Mouse (Mus musculus) left cerebral cortex, postnatal 14 days (tissue): ENCODE measurements around the gene Cbr2. TPM values are rescaled to one million over a fixed set of nuclear protein-coding genes. Genes with fewer than 3 reads are reported as not detected.

ENCODE experiments used
- DNase-seq, 2 experiments: peaks; one replicate each; pipeline ENCODE4 v3.0.0; 2021 to 2022; ENCODE audit warnings: low spot score in 2 of 2, mixed read lengths in 1 of 2
- intact Hi-C: fragments of 180-260 bp; cut with DNase I; formaldehyde crosslinking; loops from one replicate; pipeline ENCODE4 v1.15.1; 2025
- total RNA-seq, 2 experiments: library from RNA; stranded (reverse); gene quantifications; 2 replicates each; pipeline ENCODE4 v1.2.3; 2021

Gene Cbr2
- total RNA-seq, 2 experiments from 2014 or later: 1.5 to 3.0 TPM

- DNase-seq: no peak
Measured at GRCm38 (mm10) chr11:120714546-120714945, 17.4 kb downstream of the Cbr2 start.

GRCm38 (mm10) chr11:120713580-120714518 lies 18.1 kb downstream of the Cbr2 start, which contains the start of the genes Cenpx and Lrrc45:
Cenpx (minus strand) TSS chr11:120713738.
Lrrc45 (plus strand) TSS chr11:120713925.
- DNase-seq: peak; percentile 98 to 99
- intact Hi-C loops: loop anchor here (2.0 to 5.0 kb wide), 2 partner anchors 55 to 87 kb away; partner anchors contain the start of gene Sirt7

More at GRCm38 (mm10) chr11:120714546-120714945, 17.4 kb downstream of the Cbr2 start:
- intact Hi-C loops: loop anchor here (5.0 kb wide), 1 partner anchor 87 kb away; the partner anchor contains the start of gene Sirt7

DNA sequence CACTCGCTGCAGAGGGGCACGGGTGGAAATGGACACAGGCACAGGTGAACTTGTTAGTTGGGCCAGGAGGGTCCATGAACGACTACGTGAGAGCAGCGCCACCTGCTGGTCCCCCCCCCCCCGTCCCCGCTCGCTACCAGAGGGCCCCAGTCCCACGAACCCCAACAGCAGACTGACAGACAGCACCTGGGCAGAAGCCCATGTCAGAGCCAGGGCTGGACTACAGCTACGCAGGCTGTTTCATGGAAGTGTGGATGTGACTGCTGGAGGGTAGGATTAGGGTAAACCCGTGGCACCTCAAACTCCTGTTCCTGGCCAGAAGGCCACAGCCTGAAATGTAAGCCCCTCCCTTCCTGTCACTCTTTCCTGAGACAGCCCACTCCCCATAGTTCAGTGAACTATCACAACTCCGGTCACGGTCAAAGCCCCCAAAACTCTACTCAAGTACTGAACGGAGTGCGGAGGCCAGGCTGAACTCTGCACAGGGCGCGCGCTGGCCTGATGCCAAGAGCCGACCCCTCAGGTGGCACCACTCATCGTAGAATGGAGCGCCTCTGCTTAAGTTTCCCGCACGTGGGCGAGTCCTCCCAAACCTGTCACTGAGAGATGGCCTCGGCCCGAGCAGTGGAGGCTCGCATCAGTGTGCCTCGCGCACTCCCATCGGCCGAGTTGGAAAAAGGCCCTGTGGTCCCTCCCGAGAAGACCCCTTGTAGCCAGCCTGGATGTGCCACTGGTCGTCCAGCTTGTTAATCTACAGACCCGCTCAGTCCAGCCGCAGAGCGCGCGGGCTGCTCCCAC lies 18.9 kb downstream of the Cbr2 start:
- intact Hi-C loops: loop anchor here (2.0 to 5.0 kb wide), 2 partner anchors 54 to 86 kb away; partner anchors contain the start of gene Sirt7
- DNase-seq: peak; percentile 39 to 57

GRCm38 (mm10) chr11:120711980-120712604 lies 19.8 kb downstream of the Cbr2 start:
- intact Hi-C loops: loop anchor here (2.0 to 5.0 kb wide), 2 partner anchors 53 to 85 kb away; partner anchors contain the start of gene Sirt7
- no peak for DNase-seq

DNA sequence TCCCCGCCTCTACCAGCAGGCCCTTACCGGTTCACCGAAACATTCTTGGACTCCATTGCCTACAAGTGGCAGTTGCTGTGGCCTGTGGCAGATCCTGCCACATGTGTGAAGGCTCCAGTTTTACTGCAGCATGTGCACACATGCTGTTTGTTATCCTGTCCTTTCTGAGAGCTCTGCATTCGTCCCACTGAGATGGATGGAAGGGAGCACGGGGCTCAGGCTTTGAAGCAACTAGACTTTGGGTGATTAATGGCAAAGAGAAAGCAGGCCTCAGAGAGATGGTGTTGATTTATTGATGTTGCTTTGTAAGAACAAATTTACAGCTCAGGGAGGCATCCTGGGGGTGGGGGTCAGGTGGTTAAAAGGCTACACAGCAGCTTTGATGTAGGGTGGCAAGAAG lies 21.2 kb downstream of the Cbr2 start:
- intact Hi-C loops: loop anchor here (5.0 kb wide), 1 partner anchor 83 kb away; the partner anchor contains the start of gene Sirt7
- no peak for DNase-seq

DNA sequence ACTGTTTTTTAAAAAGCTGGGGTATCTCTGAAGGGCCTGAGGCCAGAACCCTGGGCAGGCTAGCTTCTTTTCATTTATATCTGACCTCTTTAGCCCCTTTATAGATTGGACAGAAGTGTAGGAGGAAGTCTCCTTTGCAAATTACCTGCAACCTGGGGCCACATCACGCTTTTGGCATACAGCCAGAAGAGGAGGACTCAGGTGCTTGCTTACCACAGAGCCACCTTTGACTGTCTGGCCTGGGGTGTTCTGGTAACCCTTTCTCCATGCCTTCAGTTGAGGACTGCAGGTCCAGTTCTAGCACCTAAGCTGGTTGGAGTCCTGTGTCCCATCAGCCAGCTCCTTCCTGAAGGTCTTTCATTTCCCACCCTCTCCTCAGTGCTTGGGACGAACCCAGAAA lies 22.4 kb downstream of the Cbr2 start:
- DNase-seq: no peak
- intact Hi-C loops: no loop called here

- intact Hi-C loops: no loop called here
- DNase-seq: no peak
Measured at GRCm38 (mm10) chr11:120707969-120708368, 23.9 kb downstream of the Cbr2 start.

GRCm38 (mm10) chr11:120707225-120707624 lies 24.7 kb downstream of the Cbr2 start:
- intact Hi-C loops: no loop called here
- no peak for DNase-seq

DNA sequence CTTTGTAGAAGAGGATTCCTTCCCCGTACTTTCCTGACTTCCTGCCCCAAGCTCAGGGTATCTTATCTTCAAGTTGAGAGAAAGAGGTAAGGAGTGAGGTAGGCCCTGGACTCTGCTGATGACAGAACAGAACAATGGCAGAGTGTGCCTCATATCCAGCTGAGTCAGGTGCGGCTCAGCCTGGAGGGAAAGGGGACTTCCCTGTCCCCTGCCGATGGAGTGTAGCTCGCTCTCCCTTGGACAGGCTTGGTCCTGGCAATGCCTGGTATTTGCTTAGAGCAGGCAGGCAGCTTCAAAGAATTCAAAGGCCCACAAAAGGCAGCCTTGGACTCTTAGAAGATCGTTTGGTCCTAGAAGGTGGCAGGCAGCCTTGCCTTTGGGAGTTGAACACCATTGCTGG lies 25.8 kb downstream of the Cbr2 start:
- intact Hi-C loops: no loop called here
- no peak for DNase-seq

DNA sequence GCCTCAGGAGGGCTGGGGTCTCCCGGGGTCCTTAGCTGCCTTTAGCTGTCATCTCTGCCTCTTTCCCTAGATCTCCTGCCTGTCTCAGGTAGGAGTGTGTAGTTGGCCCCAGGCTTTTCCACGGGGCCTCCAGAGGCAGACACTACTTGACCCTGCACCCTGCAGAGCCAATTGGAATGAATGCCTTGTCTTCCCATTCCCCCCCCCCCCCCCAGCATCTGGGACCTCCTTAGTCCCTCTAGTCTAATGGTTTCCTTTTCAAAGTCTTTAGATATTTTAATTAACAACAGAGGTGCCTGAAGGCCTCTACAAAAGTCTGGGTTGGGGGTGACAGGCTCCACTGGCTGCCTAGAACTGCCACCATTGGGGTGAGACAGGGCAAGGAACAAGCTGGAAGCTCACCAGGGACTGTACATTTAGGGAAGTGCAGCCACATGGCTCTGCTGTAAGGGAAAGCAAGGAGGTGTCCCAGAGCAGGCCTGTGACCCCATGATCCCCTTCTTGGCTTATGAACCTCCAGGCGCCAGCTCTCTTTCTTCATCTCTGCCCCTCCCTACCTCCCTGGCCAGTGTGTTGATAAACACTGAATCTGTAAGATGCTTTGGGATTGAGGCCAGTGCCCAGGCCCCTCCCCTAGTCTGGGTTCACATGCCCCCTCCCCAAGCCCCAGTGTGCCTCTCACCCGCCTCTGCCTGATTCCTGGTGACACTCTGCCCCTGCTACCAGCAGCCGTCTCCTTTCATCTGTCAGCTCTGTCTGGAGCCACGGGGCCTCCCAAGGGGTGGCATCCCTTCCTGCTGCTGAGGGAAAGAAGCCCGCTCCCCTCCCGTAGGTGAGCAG lies 27.2 kb downstream of the Cbr2 start:
- intact Hi-C loops: no loop called here
- DNase-seq: no peak

DNA sequence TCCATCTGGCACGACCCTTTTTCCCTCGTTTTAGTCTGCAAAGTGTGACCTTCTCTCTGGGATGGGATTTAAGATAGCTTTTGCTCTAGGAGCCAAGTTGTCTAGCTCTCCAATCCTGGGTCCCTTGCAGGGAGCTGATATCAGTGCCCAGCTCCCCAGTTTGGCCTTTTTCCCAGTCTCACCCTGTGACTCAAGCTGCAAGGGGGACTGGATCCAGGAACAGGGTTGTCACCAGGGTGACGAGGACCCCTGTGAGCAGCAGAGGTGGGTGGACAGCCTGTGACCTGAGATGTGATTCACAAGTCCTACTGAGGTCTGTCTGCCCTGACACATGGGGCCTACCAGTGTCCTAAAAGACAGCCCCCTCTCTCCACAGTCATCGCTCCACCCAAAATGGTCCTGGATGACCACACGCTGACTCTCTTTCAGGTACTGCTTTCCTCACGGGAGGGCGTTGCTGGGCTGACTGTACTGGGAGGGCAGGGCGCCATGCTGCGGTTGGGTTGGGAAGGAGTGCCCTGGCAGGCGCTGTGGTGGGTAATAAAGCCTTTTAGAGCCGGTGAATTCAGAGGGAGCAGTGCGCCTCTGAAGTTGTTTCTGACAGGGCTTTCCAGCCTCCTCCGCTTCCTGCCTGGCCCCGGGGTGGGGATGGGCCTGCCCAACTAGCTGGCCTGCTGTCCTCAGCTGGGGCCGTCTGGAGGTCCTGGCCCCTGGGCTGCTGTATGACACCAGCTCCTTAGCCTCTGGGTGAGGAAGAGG lies 28.0 kb downstream of the Cbr2 start:
- DNase-seq: no peak
- intact Hi-C loops: no loop called here

GRCm38 (mm10) chr11:120697741-120698140 lies 34.2 kb downstream of the Cbr2 start:
- intact Hi-C loops: no loop called here
- DNase-seq: no peak

- intact Hi-C loops: no loop called here
- DNase-seq: no peak
Measured at GRCm38 (mm10) chr11:120696568-120696967, 35.3 kb downstream of the Cbr2 start.

GRCm38 (mm10) chr11:120695641-120696040 lies 36.3 kb downstream of the Cbr2 start:
- DNase-seq: no peak
- intact Hi-C loops: no loop called here

GRCm38 (mm10) chr11:120695184-120695583 lies 36.7 kb downstream of the Cbr2 start:
- intact Hi-C loops: no loop called here
- DNase-seq: no peak

DNA sequence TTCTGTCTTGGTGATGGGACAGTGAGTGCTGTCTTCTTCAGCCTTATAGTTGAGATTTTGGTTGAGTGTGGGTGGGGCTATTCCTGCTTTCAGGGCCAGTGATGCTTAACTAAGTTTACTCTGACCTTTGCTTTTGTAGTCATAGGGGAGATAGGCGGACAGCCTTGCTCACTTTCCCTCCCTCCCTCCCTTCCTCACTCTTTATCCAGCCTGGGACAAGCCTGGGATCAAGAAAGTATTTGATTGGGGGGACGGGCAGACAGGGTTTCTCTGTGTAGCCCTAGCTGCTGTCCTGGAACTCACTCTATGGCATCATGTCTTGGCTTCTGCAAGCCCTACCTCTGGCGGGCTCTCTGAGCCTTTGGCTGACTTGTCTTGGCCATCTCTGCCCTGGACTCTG lies 38.5 kb downstream of the Cbr2 start:
- no peak for DNase-seq
- intact Hi-C loops: no loop called here

DNA sequence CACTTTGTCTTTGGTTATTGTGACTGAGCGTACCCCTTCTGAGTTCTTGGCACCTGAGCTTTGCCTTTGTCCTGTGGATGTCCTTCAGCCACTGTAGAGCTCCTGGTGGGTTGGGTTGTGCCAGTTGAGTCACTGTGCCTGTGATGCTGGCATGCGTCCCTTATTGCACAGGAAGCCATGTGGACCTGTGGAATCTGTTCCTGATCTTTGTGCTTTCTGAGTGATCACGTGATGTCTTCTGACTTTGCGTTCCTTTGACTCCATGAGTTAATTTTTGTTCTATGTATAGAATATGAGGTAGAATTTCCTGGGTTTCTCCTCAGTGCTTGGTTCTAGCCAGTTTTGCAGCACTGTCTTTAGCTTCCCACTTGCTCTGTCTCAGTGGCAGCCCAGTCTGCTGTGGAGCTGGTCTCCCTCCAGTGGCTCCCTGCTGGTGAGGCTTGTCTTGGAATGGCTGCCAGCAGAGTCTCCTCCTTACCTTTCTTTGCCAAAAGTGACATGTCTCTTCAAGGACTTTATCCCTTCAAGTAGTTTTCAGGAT lies 39.4 kb downstream of the Cbr2 start:
- DNase-seq: peak; percentile 32 to 65

DNA sequence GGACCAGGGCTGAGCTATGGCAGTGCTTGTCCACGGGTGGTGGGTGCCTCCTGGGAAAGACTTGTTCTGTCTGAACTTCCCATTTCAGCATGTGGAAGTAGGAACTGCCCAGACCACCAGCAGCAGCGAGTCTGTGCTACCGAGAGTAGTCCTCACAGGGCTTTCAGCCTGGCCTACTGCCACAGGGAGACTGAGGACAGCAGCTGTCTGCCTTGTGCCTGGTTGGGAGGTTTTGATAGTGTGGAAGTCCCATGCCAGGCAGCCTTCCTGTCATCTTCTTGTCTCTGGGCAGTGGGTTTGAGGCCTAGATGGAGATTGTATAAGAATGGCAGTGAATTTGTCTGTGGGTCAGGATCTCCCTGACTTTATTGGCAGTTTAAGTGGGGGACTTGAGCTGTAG lies 42.5 kb downstream of the Cbr2 start:
- intact Hi-C loops: no loop called here
- no peak for DNase-seq

More for the DNA sequence above, 39.4 kb downstream of the Cbr2 start:
- intact Hi-C loops: no loop called here
